Mouse (Mus musculus): ENCODE results near the gene Klhdc2.

DNA sequence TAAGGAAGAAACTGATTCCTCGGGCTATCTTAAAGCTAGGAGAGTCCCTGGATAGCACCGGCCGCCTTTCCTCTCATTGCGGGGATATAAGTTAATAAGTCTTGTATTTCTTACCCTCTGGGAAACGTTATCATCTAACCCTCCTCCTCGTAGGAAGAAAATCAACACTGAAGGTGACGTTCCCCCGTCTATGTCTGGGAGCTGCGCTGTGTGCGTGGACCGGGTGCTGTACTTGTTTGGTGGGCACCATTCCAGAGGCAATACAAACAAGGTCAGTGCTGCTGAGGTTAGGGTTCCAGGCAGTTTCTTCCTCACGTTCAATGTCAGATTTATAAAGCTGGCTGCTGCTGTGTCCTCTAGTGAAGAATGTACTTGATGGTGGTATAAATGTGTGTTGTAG, 5.7 kb downstream of the Klhdc2 start:
- TF ChIP-seq CTCF (IDR thresholded peaks at IDR 0.05; ENCODE audit: low read depth): no peak
- TF ChIP-seq EP300 (optimal IDR thresholded peaks at IDR 0.05): no peak

Measured in stomach, postnatal 0 days (tissue).